Mouse (Mus musculus) cerebellum, adult 2 months (tissue): ENCODE data around the gene Cdc5l. TPM values are rescaled to one million over a fixed set of nuclear protein-coding genes. Genes with fewer than 3 reads are reported as not detected.

Experiments
- DNase-seq, 2 experiments: peaks; one replicate each; pipeline ENCODE4 v3.0.0; 2021
- H3K27ac ChIP-seq: fragments of 200-500 bp; 2 replicates; pipeline ENCODE4 v1.5.1; 2012; ENCODE audit warnings: low read length, control low read depth, inconsistent platforms; ENCODE audit not compliant: insufficient read depth
- H3K27me3 ChIP-seq: fragments of 200-500 bp; 2 replicates; pipeline ENCODE4 v1.6.1; 2012; ENCODE audit warnings: inconsistent platforms, mild to moderate bottlenecking, low read length, moderate library complexity; ENCODE audit not compliant: control insufficient read depth, insufficient read depth
- H3K4me1 ChIP-seq: fragments of 200-500 bp; 2 replicates; pipeline ENCODE4 v1.6.1; 2011; ENCODE audit warnings: low read length; ENCODE audit not compliant: control insufficient read depth, insufficient read depth
- H3K4me3 ChIP-seq: fragments of 200-500 bp; replicated peaks from 2 replicates; pipeline ENCODE3; 2011; ENCODE audit warnings: mild to moderate bottlenecking, low read depth, low read length, control low read depth; ENCODE audit not compliant: insufficient read depth
- CTCF ChIP-seq: fragments of 200-500 bp; IDR thresholded peaks from 2 replicates; pipeline ENCODE4 v1.5.1; 2011; ENCODE audit warnings: low read depth, mild to moderate bottlenecking, control low read depth, low read length, moderate library complexity, borderline replicate concordance; ENCODE audit not compliant: insufficient read depth
- POLR2A ChIP-seq: fragments of 200-500 bp; IDR thresholded peaks from 2 replicates; pipeline ENCODE4 v1.6.1; 2011; ENCODE audit warnings: low read length, control low read depth, borderline replicate concordance; ENCODE audit not compliant: insufficient read depth
- WGBS: fragments of 180-500 bp; shearing (Covaris S2); methylation state at CpG from one replicate; pipeline ENCODE4 v1.1.7; 2018; 5-methylcytosine and 5-hydroxymethylcytosine counted together
- polyA plus RNA-seq: library from polyadenylated mRNA; depleted of rRNA; stranded (reverse); fragments of >200 nt; gene quantifications from 2 replicates; pipeline ENCODE4 v1.2.3, GENCODE M21; 2012

Cdc5l gene
- polyA plus RNA-seq, 1 experiment: 37.7 TPM

DNA sequence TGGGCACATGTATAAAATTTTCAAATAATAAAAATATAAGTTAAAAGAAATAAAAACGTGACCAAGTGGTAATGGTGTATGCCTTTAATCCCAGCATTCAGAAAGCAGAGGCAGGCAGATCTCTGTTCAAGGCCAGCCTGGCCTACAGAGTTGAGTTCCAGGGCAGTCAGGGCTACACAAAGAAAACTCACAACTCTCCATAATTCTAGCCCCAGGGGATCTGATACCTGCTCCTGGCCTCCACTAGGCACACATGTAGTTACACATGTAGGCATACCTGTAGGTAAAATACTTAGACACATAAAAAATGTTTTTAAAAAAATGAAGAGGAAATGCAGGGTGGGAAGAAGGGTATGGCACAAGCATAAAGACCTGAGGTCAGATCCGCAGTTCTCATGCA lies 21.3 kb upstream of the Cdc5l start:
- Histone ChIP-seq H3K4me3 (no peak overlapping the region), H3K4me1 (peaks cover 3% of the 10 kb centered on the region; the same call in 1 of the 2 replicates), H3K27ac (no peak overlapping the region), H3K27me3 (no peaks in the 10 kb centered on the region)
- 95% methylated on average over 2 of the region's 2 CpGs for WGBS
- DNase-seq: no peak
- TF ChIP-seq CTCF (no peak), POLR2A (no peak)

DNA sequence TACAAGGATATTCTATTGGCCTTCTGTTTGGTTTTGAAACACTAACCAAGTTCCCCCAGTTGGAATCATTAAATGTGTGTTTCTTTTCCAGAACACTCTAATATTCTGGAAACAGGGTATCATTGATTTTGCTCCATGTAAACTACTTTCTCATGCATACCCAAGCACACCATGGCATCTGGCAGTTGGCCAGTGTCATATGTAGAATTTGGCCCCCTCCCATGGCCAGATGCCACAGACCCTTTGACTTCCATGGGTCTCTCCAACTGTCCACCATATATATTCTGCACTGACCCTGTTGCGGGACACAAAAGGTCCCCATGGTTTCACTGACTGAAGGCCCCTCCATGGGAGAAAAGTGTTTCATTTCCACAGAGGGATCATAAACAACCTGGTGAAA lies 18.7 kb upstream of the Cdc5l start:
- no peak overlapping the region for H3K27ac ChIP-seq
- DNase-seq: no peak
- H3K4me3 ChIP-seq: no peak overlapping the region
- TF ChIP-seq CTCF: no peak
- no peak for TF ChIP-seq POLR2A
- WGBS: 56% methylated on average over 1 of the region's 1 CpGs
- no peaks in the 10 kb centered on the region for H3K27me3 ChIP-seq
- peaks cover 3% of the 10 kb centered on the region; the same call in 1 of the 2 replicates for H3K4me1 ChIP-seq

DNA sequence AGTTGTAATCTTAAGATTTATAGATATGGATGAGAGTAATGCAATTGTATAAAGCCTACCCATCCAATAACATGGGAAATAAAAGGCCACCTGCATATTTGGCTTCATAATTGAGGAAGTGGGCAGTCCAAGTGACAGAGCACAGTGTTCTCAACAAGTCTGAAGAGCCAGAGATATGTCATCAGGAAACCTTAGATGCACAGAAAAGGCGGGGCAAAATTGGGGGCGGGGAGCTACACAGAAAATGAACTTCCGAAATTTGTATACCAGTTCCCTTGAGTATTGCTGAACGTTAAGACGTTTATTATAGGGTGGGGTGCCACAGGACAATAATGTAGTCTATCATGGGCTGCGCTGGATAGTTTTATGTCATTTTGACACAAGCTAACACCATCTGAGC lies 16.6 kb upstream of the Cdc5l start:
- no peak overlapping the region for H3K4me3 ChIP-seq
- H3K4me1 ChIP-seq: no peaks in the 10 kb centered on the region
- DNase-seq: no peak
- no peaks in the 10 kb centered on the region for H3K27me3 ChIP-seq
- 95% methylated on average over 6 of the region's 6 CpGs for WGBS
- no peak for TF ChIP-seq CTCF
- TF ChIP-seq POLR2A: no peak
- H3K27ac ChIP-seq: no peak overlapping the region

DNA sequence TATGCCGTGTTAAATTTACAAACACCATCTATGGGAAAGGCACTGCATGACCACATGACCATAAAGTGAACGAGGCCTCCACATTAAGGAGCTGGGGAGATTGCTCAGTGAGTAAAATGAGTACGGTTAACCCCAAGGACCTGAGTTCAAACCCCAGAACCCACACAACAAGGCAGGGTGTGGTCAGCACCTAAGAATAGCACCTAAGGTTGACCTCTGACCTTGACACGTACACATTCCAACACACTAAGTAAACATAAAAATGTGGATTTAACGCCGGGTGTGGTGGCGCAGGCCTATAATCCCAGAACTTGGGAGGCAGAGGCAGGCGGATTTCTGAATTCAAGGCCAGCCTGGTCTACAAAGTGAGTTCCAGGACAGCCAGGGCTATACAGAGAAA lies 16.0 kb upstream of the Cdc5l start:
- no peak for TF ChIP-seq POLR2A
- TF ChIP-seq CTCF: no peak
- WGBS: 97% methylated on average over 8 of the region's 8 CpGs
- Histone ChIP-seq H3K4me3 (no peak overlapping the region), H3K27ac (no peak overlapping the region), H3K27me3 (no peaks in the 10 kb centered on the region), H3K4me1 (no peaks in the 10 kb centered on the region)
- DNase-seq: no peak

DNA sequence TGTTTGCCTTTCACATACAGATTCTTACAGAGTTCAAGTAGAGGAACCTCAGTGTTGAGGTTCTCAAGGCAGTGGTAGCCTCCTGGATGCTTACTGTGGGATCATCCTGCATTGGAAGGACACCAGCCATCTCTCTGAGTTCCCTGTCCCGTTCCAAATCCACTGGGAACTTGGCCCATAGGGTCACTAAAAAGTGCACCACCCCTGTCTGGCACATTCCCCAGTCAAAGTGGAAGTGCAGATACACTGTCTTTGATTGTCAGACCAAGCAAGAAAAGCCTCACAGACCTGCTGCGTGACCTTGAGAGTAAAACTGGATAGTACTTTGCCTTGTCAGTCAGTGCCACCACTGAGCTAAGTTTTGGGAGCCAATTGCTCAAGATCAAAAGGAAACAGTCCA lies 13.5 kb upstream of the Cdc5l start:
- Histone ChIP-seq H3K27ac (no peak overlapping the region), H3K4me1 (no peaks in the 10 kb centered on the region), H3K4me3 (no peak overlapping the region), H3K27me3 (no peaks in the 10 kb centered on the region)
- 59% methylated on average over 2 of the region's 2 CpGs for WGBS
- no peak for DNase-seq
- TF ChIP-seq CTCF (no peak), POLR2A (no peak)

DNA sequence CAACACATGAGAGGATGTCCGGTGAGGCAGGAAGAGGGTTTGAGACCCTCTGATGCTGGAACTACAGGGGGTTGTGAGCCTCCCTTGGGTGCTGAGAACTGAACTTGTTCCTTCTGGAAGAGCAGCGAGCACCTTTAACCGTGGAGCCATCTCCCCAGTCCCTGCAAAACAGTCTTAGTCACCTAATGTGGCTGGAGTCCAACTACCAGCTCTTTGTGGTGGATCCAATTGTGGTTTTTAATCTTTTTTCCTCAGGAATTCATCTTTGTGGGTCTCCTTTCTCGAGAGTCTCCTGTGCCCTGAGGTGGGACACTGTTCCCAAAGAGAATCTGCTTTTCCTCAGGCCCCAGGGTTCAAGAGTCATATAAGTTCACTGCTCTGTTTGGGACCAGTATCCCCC lies 12.4 kb upstream of the Cdc5l start:
- no peaks in the 10 kb centered on the region for H3K27me3 ChIP-seq
- H3K27ac ChIP-seq: no peak overlapping the region
- 78% methylated on average over 4 of the region's 4 CpGs for WGBS
- no peak for DNase-seq
- H3K4me1 ChIP-seq: no peaks in the 10 kb centered on the region
- H3K4me3 ChIP-seq: no peak overlapping the region
- TF ChIP-seq POLR2A (no peak), CTCF (no peak)

DNA sequence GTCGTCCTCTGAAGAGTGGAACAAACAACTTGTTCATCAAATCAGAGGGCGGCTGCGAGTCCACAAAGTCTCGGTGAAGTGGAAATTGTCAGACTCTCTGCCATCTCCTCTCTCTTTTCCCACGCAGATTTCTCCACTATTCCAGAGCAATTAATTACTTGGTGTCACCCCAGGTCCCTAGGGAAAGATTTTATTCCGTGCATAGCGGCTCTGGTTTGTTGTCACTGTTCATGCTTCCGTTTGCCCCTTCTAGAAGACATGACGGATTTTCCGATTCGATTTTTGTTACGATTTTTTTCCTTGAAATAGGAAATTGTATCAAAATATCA lies 689 bp upstream of the Cdc5l start:
- Histone ChIP-seq H3K4me1 (peaks cover 4% of the 10 kb centered on the region; the same call in 1 of the 2 replicates), H3K27me3 (no peaks in the 10 kb centered on the region), H3K27ac (peak overlapping the region; percentile 20; the same call in 1 of the 2 replicates), H3K4me3 (peak overlapping the region; percentile 88)
- DNase-seq: no peak
- TF ChIP-seq POLR2A: no peak
- no peak for TF ChIP-seq CTCF
- 4% methylated on average over 12 of the region's 12 CpGs for WGBS

DNA sequence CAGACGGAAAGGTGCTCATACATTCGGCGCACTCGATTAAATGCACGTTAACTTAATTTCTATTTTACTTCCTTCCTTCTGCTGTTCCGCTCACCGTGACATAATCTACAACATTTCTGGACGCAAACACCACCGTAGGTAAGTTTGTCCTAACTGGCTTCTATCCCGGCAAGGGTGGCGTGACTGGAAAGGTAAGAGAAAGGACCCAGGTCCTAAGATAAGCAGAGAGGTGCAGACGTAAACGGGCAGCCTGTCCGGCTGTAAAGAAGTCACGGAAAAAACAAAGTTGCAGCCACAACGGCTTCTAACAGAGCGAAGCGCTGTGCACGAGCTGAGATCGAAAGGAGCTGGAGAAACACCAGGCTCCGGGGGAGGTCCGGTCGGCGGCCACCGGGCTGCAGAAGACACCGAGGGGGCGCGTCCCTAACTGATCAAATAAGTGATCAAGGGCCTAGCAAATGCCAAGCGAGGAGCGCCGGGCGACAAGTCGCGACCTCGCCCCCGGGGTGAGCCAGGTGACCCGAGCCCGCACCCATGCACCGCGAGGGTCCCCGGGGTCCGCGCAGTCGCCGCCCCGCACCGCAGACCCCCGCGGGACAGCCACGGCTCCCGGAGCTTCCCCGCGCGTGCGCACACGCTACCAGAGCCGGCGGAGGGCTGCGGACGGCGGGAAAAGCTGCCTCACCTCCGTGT lies 685 bp downstream of the Cdc5l start:
- H3K4me1 ChIP-seq: peaks cover 4% of the 10 kb centered on the region; the same call in 1 of the 2 replicates
- WGBS: 1% methylated on average over 62 of the region's 62 CpGs
- no peak for TF ChIP-seq CTCF
- H3K4me3 ChIP-seq: peak overlapping the region; percentile 88
- DNase-seq: no peak
- peak overlapping the region; percentile 76 for H3K27ac ChIP-seq
- no peaks in the 10 kb centered on the region for H3K27me3 ChIP-seq

DNA sequence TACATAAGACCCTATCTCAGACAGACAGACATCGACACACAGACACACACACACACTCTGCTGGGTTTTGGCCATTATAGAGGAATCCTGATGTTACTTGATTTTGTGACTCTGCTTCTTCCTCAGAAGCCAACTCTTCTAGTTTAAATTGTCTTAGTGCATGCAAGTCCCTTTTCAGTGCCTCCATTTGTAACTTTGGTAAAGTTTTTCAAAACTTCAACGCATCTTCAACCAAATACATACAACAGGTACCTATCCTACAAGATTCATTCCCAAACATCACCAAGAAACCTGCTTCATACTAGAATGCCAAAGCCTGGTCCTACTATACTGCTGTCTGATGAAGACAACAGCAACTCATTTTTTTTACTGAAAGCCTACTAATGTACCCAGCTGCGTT lies 1.5 kb downstream of the Cdc5l start:
- Histone ChIP-seq H3K27ac (no peak overlapping the region), H3K4me3 (no peak overlapping the region), H3K4me1 (peaks cover 4% of the 10 kb centered on the region; the same call in 1 of the 2 replicates), H3K27me3 (no peaks in the 10 kb centered on the region)
- DNase-seq: no peak
- WGBS: 62% methylated on average over 3 of the region's 3 CpGs
- TF ChIP-seq POLR2A (no peak), CTCF (no peak)
